Mouse (Mus musculus) intestine, postnatal 0 days (tissue): Measurements from ENCODE around the gene Hdgfl2. TPM values are rescaled to one million over a fixed set of nuclear protein-coding genes. Genes with fewer than 3 reads are reported as not detected.

Experiments used
- ATAC-seq: fragments of 200-750 bp; cut with Nextera tagmentation; 2 replicates; pipeline ENCODE4 v1.8.0; 2017; ENCODE audit warnings: mild to moderate bottlenecking, moderate TSS enrichment, moderate library complexity
- H3K27ac ChIP-seq: fragments of 300-500 bp; sonication (generic); 2 replicates; pipeline ENCODE4 v1.5.1; 2014; ENCODE audit warnings: mild to moderate bottlenecking, low read depth, low read length, moderate library complexity
- H3K27me3 ChIP-seq: fragments of 300-500 bp; sonication (generic); replicated peaks from 2 replicates; pipeline ENCODE4 v1.6.1; 2014; ENCODE audit warnings: low read length, mixed read lengths; ENCODE audit not compliant: control insufficient read depth, insufficient read depth
- H3K36me3 ChIP-seq: fragments of 300-500 bp; sonication (generic); 2 replicates; pipeline ENCODE4 v1.6.1; 2014; ENCODE audit warnings: mild to moderate bottlenecking, moderate library complexity; ENCODE audit not compliant: control insufficient read depth, insufficient read depth
- H3K4me1 ChIP-seq: fragments of 300-500 bp; sonication (generic); replicated peaks from 2 replicates; pipeline ENCODE4 v1.6.1; 2014; ENCODE audit warnings: antibody characterized with exemption, low read length, mixed read lengths; ENCODE audit not compliant: control insufficient read depth, insufficient read depth
- H3K4me2 ChIP-seq: fragments of 300-500 bp; sonication (generic); replicated peaks from 2 replicates; pipeline ENCODE4 v1.6.1; 2014; ENCODE audit warnings: low read depth, mild to moderate bottlenecking, moderate library complexity
- H3K4me3 ChIP-seq: fragments of 300-500 bp; sonication (generic); 2 replicates; pipeline ENCODE4 v1.5.1; 2014; ENCODE audit warnings: low read depth, low read length
- H3K9ac ChIP-seq: fragments of 300-500 bp; sonication (generic); 2 replicates; pipeline ENCODE4 v1.6.1; 2014; ENCODE audit warnings: mild to moderate bottlenecking, low read depth, low read length
- H3K9me3 ChIP-seq: fragments of 300-500 bp; sonication (generic); 2 replicates; pipeline ENCODE4 v1.6.1; 2016; ENCODE audit warnings: mixed run types; ENCODE audit not compliant: control insufficient read depth
- CTCF ChIP-seq: sonication (generic); IDR thresholded peaks from 2 replicates; pipeline ENCODE4 v1.5.1; 2016; ENCODE audit warnings: low read depth, mild to moderate bottlenecking, control low read depth, antibody characterized with exemption, moderate library complexity
- WGBS: fragments of 180-500 bp; shearing (Covaris S2); extraction: QIAGEN DNeasy Blood & Tissue Kit; methylation state at CpG from one replicate; pipeline ENCODE4 v1.1.7; 2014; 5-methylcytosine and 5-hydroxymethylcytosine counted together
- polyA plus RNA-seq: library from polyadenylated mRNA; unstranded; fragments of >200 nt; fragmentation: Nextera tagmentation; extraction: Ambion mirVana; gene quantifications from 2 replicates; pipeline ENCODE4 v1.2.1, GENCODE M21; 2015

Hdgfl2 gene
- polyA plus RNA-seq, 1 experiment from 2014 or later = 25.9 TPM

DNA sequence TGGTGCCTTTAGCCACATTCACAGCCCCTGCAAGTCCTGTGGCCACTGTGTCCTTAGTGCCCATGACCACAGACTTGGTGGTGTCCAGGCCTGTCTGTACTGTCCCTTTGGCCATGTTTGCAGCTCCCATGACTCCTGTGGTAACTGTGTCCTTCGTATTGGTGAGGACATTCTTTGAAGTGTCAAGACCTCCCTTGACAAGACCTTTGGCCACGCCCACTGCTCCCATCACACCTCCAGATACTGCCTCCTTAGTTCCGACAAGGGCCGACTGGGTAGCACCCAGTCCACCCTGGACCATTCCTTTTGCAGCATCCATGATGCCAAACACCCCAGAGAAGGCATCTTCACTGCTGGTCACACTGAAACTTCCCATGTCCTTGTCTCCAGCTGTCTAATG lies 27.5 kb downstream of the Hdgfl2 start:
- H3K27ac ChIP-seq = no peak overlapping the region
- no peak overlapping the region for H3K9ac ChIP-seq
- ATAC-seq = no peak
- no peak overlapping the region for H3K4me2 ChIP-seq
- TF ChIP-seq CTCF = no peak
- no peaks in the 10 kb centered on the region for H3K4me1 ChIP-seq
- no peaks in the 10 kb centered on the region for H3K27me3 ChIP-seq
- H3K9me3 ChIP-seq = no peaks in the 10 kb centered on the region
- H3K4me3 ChIP-seq = no peak overlapping the region
- H3K36me3 ChIP-seq = peaks cover 8% of the 10 kb centered on the region
- WGBS = 79% methylated on average over 4 of the region's 4 CpGs

DNA sequence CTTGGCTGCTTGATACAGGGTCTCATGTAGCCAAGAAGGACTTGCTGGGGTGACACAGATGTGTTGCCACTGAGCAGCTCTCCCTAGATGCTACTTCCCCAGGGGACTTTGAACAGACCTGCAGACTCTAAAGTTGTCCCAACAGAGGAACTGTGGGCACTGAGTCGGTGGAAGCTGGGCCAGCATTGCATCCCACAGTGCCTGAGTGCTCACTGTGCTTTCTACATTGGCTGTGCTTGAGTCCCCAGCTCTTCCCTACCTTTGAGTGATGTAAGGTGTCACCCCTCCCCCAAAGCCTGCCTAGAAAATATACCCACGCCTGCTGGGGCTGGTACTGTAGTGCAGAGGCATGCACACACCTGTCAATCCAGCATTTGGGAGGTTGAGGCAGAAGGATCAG lies 28.3 kb downstream of the Hdgfl2 start:
- H3K4me3 ChIP-seq = no peak overlapping the region
- H3K27me3 ChIP-seq = no peaks in the 10 kb centered on the region
- no peak overlapping the region for H3K9ac ChIP-seq
- no peaks in the 10 kb centered on the region for H3K4me1 ChIP-seq
- no peak for ATAC-seq
- no peak overlapping the region for H3K4me2 ChIP-seq
- H3K36me3 ChIP-seq = peaks cover under 1% of the 10 kb centered on the region; the same call in 1 of the 2 replicates
- H3K9me3 ChIP-seq = no peaks in the 10 kb centered on the region
- no peak overlapping the region; the same call in 1 of the 2 replicates for H3K27ac ChIP-seq
- no peak for TF ChIP-seq CTCF
- WGBS = 62% methylated on average over 2 of the region's 2 CpGs

DNA sequence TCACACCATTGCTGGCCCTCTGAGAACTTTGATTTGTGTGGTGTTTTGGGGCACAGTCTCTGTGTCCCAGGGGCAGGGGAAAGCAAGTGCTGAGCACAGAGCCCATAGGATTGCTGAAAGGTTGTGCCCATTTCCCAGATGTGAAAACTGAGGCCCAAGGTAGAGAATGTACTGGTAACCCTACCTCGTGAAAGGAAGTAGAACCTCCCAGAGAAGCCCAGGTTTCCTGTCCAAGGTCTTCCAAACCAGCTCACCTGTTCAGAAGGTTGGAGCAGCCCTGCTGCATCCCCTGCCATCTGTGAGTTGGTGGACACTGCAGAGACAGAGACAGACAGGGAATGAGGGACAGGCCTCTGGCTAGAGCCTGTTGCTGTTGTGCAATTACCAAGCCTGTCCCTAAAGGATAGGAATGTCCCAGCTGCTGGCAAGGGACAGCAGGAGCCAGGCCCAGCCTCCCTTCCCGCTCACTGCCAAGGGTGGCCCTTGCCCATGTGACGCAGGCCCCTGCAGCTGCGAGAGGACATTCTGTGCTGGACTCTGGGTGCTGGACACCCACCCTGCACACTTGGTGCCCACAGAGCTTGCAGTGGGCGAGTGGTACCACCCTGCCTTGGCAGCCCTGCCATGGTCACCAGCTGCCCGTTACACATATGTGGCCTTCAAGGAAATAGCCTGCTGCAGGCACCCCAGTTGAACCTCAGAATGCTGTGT lies 29.1 kb downstream of the Hdgfl2 start:
- Histone ChIP-seq H3K27ac (no peak overlapping the region), H3K4me3 (no peak overlapping the region)

DNA sequence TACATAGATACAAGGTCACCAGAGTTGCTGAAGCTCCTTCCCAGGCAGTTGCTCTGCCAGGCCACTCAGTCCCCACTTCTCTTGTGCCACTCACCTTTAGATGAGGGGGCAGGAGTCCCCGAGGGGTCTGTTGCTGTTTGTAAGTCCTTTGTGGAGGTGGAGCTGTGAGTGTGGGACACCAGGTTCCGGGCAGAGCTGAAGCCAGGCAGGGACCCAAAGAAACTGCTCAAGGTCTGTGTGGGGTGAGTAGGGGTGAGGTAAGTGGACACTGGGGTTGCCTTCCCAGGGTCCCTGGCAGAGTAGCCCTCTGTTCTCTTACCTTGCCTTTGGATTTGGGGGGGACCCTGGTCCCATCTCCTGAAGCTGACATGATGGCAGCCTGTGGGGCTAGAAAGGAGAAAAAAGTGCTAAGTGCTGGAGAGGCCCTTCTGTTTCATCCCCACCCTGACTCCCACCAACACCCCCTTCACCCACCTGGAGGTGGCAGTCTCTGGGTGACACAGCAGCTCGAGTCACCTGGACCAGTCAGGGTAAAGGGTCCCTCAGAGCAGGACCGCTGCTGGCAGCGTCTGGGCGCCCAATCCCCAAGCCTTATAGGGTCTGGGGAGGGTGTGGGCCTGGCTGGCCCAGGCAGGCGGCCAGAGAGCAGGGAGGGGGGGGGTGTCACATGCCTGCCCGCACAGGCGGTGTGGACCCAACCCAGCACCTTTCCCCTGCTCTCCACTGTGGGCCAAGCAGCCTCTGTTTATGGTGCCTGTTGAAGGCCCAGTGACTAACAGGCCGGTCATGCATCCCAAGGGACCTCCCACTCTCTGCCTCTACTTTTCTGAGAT lies 30.0 kb downstream of the Hdgfl2 start, which contains the start of gene Plin4:
Gene Plin4 (minus strand): TSS at position 585 of the 833 bp plus-strand sequence.
- no peaks in the 10 kb centered on the region for H3K27me3 ChIP-seq
- no peak for ATAC-seq
- 47% methylated on average over 10 of the region's 10 CpGs for WGBS
- no peaks in the 10 kb centered on the region for H3K9me3 ChIP-seq
- 0 out of 2 replicates have a peak within 1 kb of the TSS, but pooled peaks have one; percentile 2 for H3K4me2 ChIP-seq
- TF ChIP-seq CTCF = no peak
- no peaks in the 10 kb centered on the region for H3K36me3 ChIP-seq
- no peaks in the 10 kb centered on the region for H3K4me1 ChIP-seq
- H3K9ac ChIP-seq = no peak within 1 kb of the TSS
- no peak within 1 kb of the TSS for H3K27ac ChIP-seq
- H3K4me3 ChIP-seq = no peak within 1 kb of the TSS

More for the DNA sequence above, 29.1 kb downstream of the Hdgfl2 start:
- no peak overlapping the region for H3K4me2 ChIP-seq
- ATAC-seq = peak; percentile 24; the same call in 1 of the 2 replicates
- TF ChIP-seq CTCF = no peak
- H3K36me3 ChIP-seq = no peaks in the 10 kb centered on the region
- WGBS = 74% methylated on average over 6 of the region's 6 CpGs
- H3K4me1 ChIP-seq = no peaks in the 10 kb centered on the region
- H3K27me3 ChIP-seq = no peaks in the 10 kb centered on the region
- H3K9ac ChIP-seq = no peak overlapping the region
- H3K9me3 ChIP-seq = no peaks in the 10 kb centered on the region

DNA sequence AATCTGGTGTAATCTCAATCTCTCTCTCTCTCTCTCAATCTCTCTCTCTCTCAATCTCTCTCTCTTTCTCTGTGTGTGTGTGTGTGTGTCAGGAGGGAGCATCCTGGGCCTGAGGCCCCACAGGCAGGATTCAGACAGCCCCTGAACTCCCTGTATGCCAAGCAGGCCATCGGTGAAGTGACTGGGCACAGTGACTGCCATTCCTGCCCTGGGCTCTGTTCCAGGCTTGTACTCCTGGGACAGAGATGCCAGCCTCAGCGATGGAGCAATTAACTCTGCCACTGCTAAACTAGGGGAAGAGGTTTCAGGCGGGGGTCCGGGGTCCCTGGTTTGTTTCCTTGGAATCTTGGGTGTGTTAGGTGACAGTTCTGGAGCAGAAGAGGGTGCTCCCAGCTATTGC lies 31.1 kb downstream of the Hdgfl2 start:
- Histone ChIP-seq H3K9ac (no peak overlapping the region), H3K4me1 (no peaks in the 10 kb centered on the region), H3K27me3 (no peaks in the 10 kb centered on the region), H3K4me2 (no peak overlapping the region), H3K36me3 (no peaks in the 10 kb centered on the region), H3K27ac (no peak overlapping the region), H3K4me3 (no peak overlapping the region), H3K9me3 (no peaks in the 10 kb centered on the region)
- WGBS = 75% methylated on average over 4 of the region's 4 CpGs
- TF ChIP-seq CTCF = no peak
- ATAC-seq = no peak

DNA sequence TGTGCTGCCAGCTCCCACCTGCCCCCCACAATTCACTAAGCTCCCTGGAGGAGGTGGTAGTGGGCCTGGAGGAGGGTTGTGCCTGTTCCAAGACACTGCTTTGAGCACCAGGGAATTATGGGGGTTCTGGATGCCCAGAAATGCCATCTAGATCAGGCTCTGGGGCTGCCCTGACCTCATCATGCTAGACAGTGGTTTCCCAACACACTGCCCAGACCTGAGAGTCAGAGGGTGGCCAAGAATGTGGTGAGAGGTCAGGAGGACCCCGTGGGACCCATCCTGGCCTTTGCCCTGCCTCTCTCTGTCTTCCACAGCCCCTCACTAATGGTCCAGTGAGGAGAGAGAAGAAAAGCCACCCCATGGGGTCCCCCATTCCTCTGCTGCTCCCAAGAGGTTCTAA lies 31.6 kb downstream of the Hdgfl2 start:
- 67% methylated on average over 1 of the region's 1 CpGs for WGBS
- ATAC-seq = no peak
- H3K27ac ChIP-seq = no peak overlapping the region
- no peaks in the 10 kb centered on the region for H3K27me3 ChIP-seq
- no peaks in the 10 kb centered on the region for H3K36me3 ChIP-seq
- H3K4me1 ChIP-seq = no peaks in the 10 kb centered on the region
- no peak overlapping the region for H3K4me3 ChIP-seq
- no peak overlapping the region for H3K4me2 ChIP-seq
- H3K9me3 ChIP-seq = no peaks in the 10 kb centered on the region
- H3K9ac ChIP-seq = no peak overlapping the region
- TF ChIP-seq CTCF = no peak
